Mouse (Mus musculus): ENCODE measurements around the gene Epha6. TPM values are rescaled to one million over a fixed set of nuclear protein-coding genes. Genes with fewer than 3 reads are reported as not detected.

Epha6 gene
- polyA plus RNA-seq, 1 experiment: not detected

- peak within 1 kb of the TSS; percentile 93 for H3K27ac ChIP-seq (ENCODE audit: insufficient read depth, low read length)
- TF ChIP-seq POLR2A (IDR thresholded peaks at IDR 0.05; ENCODE audit: low read depth, low read length) (peak; percentile 81), CTCF (IDR thresholded peaks at IDR 0.05; ENCODE audit: borderline replicate concordance, insufficient read depth, low read length) (no peak)
- no peaks in the 10 kb centered on the region for H3K4me1 ChIP-seq (ENCODE audit: control insufficient read depth, insufficient read depth, low read length)
- peak within 1 kb of the TSS; percentile 73 for H3K4me3 ChIP-seq (ENCODE audit: insufficient read depth, low read length)
Observed at GRCm38 (mm10) chr16:59639102-59639691, 966.1 kb downstream of the Epha6 start, which contains the start of gene Arl6. Gene Arl6, minus strand, starts transcription at chr16:59639391.

- Histone ChIP-seq H3K4me3 (ENCODE audit: insufficient read depth, low read length) (no peak overlapping the region), H3K4me1 (ENCODE audit: control insufficient read depth, insufficient read depth, low read length) (no peaks in the 10 kb centered on the region), H3K27ac (ENCODE audit: insufficient read depth, low read length) (no peak overlapping the region)
- no peak for TF ChIP-seq CTCF (IDR thresholded peaks at IDR 0.05; ENCODE audit: borderline replicate concordance, insufficient read depth, low read length)
- no peak for TF ChIP-seq POLR2A (IDR thresholded peaks at IDR 0.05; ENCODE audit: low read depth, low read length)
Observed at GRCm38 (mm10) chr16:59634598-59634997, 970.7 kb downstream of the Epha6 start.

DNA sequence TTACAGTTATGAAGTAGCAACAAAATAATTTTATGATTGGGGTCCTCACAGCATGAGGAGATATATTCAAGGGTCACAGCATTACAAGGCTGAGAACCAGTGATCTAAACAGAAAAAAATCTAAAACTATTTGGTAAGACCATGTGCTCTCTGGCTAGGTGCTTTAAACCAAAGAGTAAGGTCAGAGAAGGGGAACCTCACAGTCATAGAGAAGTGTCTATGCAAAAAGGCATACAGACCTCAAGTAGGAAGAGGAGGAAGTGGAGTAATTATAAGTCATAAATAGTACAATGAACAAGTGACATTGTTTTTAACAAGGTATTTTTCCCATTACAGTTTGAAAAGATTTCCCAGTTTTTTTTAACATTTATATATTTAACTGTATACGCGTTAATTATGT lies 983.8 kb downstream of the Epha6 start:
- H3K27ac ChIP-seq (ENCODE audit: insufficient read depth, low read length): no peak overlapping the region
- no peaks in the 10 kb centered on the region for H3K4me1 ChIP-seq (ENCODE audit: control insufficient read depth, insufficient read depth, low read length)
- TF ChIP-seq POLR2A (IDR thresholded peaks at IDR 0.05; ENCODE audit: low read depth, low read length) (no peak), CTCF (IDR thresholded peaks at IDR 0.05; ENCODE audit: borderline replicate concordance, insufficient read depth, low read length) (no peak)
- no peak overlapping the region for H3K4me3 ChIP-seq (ENCODE audit: insufficient read depth, low read length)

DNA sequence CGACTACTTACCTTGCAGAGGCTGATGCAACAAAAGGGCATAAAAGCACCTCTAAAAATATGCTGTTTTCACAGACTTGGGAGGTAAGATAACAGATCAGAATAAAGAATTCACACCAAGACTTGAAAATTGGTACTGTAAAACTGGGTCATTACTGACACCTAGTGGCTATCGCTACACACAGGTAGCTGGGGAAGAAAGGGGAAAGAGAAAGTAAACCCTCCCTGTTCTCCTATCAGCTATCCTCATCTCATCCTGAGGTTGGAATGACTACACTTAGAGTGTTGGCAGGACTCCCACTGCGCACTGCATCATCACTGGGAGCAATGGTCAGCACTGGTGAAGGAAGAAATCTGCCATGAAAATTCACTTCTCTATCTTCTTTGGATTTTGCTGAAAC lies 988.2 kb downstream of the Epha6 start:
- Histone ChIP-seq H3K4me1 (ENCODE audit: control insufficient read depth, insufficient read depth, low read length) (no peaks in the 10 kb centered on the region), H3K27ac (ENCODE audit: insufficient read depth, low read length) (no peak overlapping the region), H3K4me3 (ENCODE audit: insufficient read depth, low read length) (no peak overlapping the region)
- no peak for TF ChIP-seq CTCF (IDR thresholded peaks at IDR 0.05; ENCODE audit: borderline replicate concordance, insufficient read depth, low read length)
- no peak for TF ChIP-seq POLR2A (IDR thresholded peaks at IDR 0.05; ENCODE audit: low read depth, low read length)

- TF ChIP-seq CTCF (IDR thresholded peaks at IDR 0.05; ENCODE audit: borderline replicate concordance, insufficient read depth, low read length): no peak
- TF ChIP-seq POLR2A (IDR thresholded peaks at IDR 0.05; ENCODE audit: low read depth, low read length): no peak
- no peak overlapping the region for H3K4me3 ChIP-seq (ENCODE audit: insufficient read depth, low read length)
- no peaks in the 10 kb centered on the region for H3K4me1 ChIP-seq (ENCODE audit: control insufficient read depth, insufficient read depth, low read length)
- no peak overlapping the region for H3K27ac ChIP-seq (ENCODE audit: insufficient read depth, low read length)
Observed at GRCm38 (mm10) chr16:59615675-59616074, 989.7 kb downstream of the Epha6 start.

- H3K4me1 ChIP-seq (ENCODE audit: control insufficient read depth, insufficient read depth, low read length): no peaks in the 10 kb centered on the region
- no peak for TF ChIP-seq POLR2A (IDR thresholded peaks at IDR 0.05; ENCODE audit: low read depth, low read length)
- TF ChIP-seq CTCF (IDR thresholded peaks at IDR 0.05; ENCODE audit: borderline replicate concordance, insufficient read depth, low read length): no peak
- H3K27ac ChIP-seq (ENCODE audit: insufficient read depth, low read length): no peak overlapping the region
- H3K4me3 ChIP-seq (ENCODE audit: insufficient read depth, low read length): no peak overlapping the region
Observed at GRCm38 (mm10) chr16:59610750-59611149, 994.6 kb downstream of the Epha6 start.

DNA sequence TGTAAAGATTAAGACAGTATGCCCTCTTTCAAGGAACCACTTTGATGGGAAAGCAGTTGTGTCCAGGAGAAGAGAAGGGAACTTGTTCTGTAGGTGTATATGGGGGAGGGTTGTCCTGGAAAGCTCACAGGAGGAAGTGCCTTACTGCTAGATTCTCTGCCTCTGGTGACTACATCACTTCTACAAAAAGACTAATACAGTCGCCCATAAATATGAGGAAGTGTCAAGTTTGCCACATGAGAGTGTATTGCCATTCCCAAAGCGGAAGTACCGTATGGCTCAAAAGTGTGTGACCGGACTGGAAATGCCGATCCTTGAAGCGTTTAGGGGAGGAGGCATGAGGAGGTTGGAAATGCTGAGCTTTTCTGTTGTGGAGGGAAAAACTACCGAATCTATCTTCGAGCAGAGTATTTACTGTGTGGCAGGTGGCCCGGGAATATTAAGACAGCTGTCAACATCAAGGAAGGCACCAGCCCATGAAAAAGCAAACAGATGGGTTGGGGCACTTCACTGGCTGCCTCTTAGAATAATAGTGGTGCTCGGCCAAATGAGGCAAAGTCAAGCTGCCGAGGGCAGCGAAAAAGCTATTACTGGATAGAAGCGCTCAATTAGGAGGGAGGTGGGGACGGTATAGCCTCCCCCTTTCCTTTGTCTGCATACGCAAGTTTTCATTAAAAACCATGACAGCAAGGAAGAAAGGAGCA lies 1001.1 kb downstream of the Epha6 start:
- TF ChIP-seq POLR2A (IDR thresholded peaks at IDR 0.05; ENCODE audit: low read depth, low read length) (no peak), CTCF (IDR thresholded peaks at IDR 0.05; ENCODE audit: borderline replicate concordance, insufficient read depth, low read length) (no peak)
- Histone ChIP-seq H3K4me3 (ENCODE audit: insufficient read depth, low read length) (no peak overlapping the region), H3K4me1 (ENCODE audit: control insufficient read depth, insufficient read depth, low read length) (0 out of 2 replicates have a peak, but pooled peaks cover 4% of the 10 kb centered on the region), H3K27ac (ENCODE audit: insufficient read depth, low read length) (no peak overlapping the region)

All from embryonic fibroblast, embryonic 13.5 days (primary cell).